Mouse (Mus musculus) small intestine, adult 2 months (tissue): ENCODE data around the gene Slc39a1.

Experiments used
- CTCF ChIP-seq: fragments of 200-500 bp; IDR thresholded peaks from 2 replicates; pipeline ENCODE4 v1.5.1; 2012; ENCODE audit warnings: low read depth, mild to moderate bottlenecking, control low read depth, inconsistent platforms, low read length, moderate library complexity, mixed read lengths; ENCODE audit not compliant: insufficient replicate concordance, insufficient read length; ENCODE audit errors: extremely low read depth
- POLR2A ChIP-seq: fragments of 200-500 bp; IDR thresholded peaks from 2 replicates; pipeline ENCODE4 v1.6.1; 2012; ENCODE audit warnings: low read depth, mild to moderate bottlenecking, control low read depth, inconsistent platforms, low read length, moderate library complexity

DNA sequence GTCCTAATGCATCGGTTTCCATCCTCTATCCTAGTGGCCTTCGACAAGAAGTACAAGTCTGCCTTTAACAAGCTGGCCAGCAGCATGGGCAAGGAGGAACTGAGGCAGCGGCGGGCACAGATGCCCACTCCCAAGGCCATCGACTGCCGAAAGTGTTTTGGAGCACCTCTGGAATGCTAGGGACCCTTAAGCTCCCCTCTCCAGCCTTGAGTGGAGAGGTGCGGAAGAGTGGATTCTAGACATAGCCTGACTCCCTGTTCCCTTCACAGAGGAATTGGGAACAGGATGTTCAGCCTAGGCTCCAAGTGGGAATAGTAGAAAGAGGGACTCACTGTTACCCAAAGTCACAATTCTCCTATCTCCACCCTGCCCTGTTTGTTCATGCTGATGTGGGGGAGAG, 31.8 kb downstream of the Slc39a1 start:
- TF ChIP-seq CTCF (no peak), POLR2A (no peak)
